Mouse (Mus musculus): ENCODE results near the gene Gm11172. TPM values are rescaled to one million over a fixed set of nuclear protein-coding genes. Genes with fewer than 3 reads are reported as not detected.

The Gm11172 gene
- polyA plus RNA-seq, 1 experiment from 2014 or later: not detected

- Histone ChIP-seq H3K9ac (ENCODE audit: low read length) (no peak overlapping the region), H3K27ac (replicated peaks in 1 of 2; ENCODE audit: control insufficient read depth in 1 of 2, insufficient read depth in 1 of 2, low read depth in 2 of 2, low read length in 2 of 2) (no peak overlapping the region), H3K9me3 (ENCODE audit: control insufficient read depth, low read length) (no peaks in the 10 kb centered on the region), H3K4me3 (ENCODE audit: control insufficient read depth in 1 of 2, insufficient read depth in 1 of 2, low read depth in 1 of 2, low read length in 2 of 2) (no peak overlapping the region), H3K36me3 (ENCODE audit: control insufficient read depth, insufficient read depth, low read length) (no peaks in the 10 kb centered on the region), H3K4me2 (ENCODE audit: low read length) (no peak overlapping the region), H3K27me3 (ENCODE audit: control insufficient read depth, insufficient read depth, low read length) (no peaks in the 10 kb centered on the region), H3K4me1 (ENCODE audit: control insufficient read depth in 2 of 2, insufficient read depth in 2 of 2, low read length in 2 of 2) (peaks cover 0 to 6% of the 10 kb centered on the region in 2 experiments; a peak in 2 of 4 replicates)
- WGBS: 80% methylated on average over 7 of the region's 7 CpGs
- ATAC-seq (ENCODE audit: insufficient number of reproducible peaks, insufficient read depth, low FRiP score, low read depth): no peak
Measured at GRCm38 (mm10) chr16:10859726-10860245, 47.1 kb downstream of the Gm11172 start.

GRCm38 (mm10) chr16:10861408-10861807, 48.7 kb downstream of the Gm11172 start:
- Histone ChIP-seq H3K4me3 (ENCODE audit: control insufficient read depth in 1 of 2, insufficient read depth in 1 of 2, low read depth in 1 of 2, low read length in 2 of 2) (no peak overlapping the region), H3K27me3 (ENCODE audit: control insufficient read depth, insufficient read depth, low read length) (no peaks in the 10 kb centered on the region), H3K9me3 (ENCODE audit: control insufficient read depth, low read length) (no peaks in the 10 kb centered on the region), H3K9ac (ENCODE audit: low read length) (no peak overlapping the region), H3K27ac (replicated peaks in 1 of 2; ENCODE audit: control insufficient read depth in 1 of 2, insufficient read depth in 1 of 2, low read depth in 2 of 2, low read length in 2 of 2) (no peak overlapping the region), H3K36me3 (ENCODE audit: control insufficient read depth, insufficient read depth, low read length) (no peaks in the 10 kb centered on the region), H3K4me2 (ENCODE audit: low read length) (no peak overlapping the region), H3K4me1 (ENCODE audit: control insufficient read depth in 2 of 2, insufficient read depth in 2 of 2, low read length in 2 of 2) (0 out of 4 replicates have a peak, but pooled peaks cover 0 to 3% of the 10 kb centered on the region in 2 experiments)
- ATAC-seq (ENCODE audit: insufficient number of reproducible peaks, insufficient read depth, low FRiP score, low read depth): no peak
- WGBS: 76% methylated on average over 3 of the region's 3 CpGs

Other genes starting within 250 kb of the Gm11172 start
- 4.0 and 4.3 TPM in 2 replicates for gene Socs1, start 27.4 kb upstream of the Gm11172 start, polyA plus RNA-seq (2014; fragmentation: Nextera tagmentation; extraction: Ambion mirVana)
- gene Tnp2, start 24.3 kb upstream of the Gm11172 start, polyA plus RNA-seq (2014; fragmentation: Nextera tagmentation; extraction: Ambion mirVana): not detected in 2 replicates
- gene Prm3, start 22.0 kb upstream of the Gm11172 start, polyA plus RNA-seq (2014; fragmentation: Nextera tagmentation; extraction: Ambion mirVana): not detected in 2 replicates
- gene Prm2, start 16.8 kb upstream of the Gm11172 start, polyA plus RNA-seq (2014; fragmentation: Nextera tagmentation; extraction: Ambion mirVana): not detected in 2 replicates
- gene Prm1, start 7.1 kb upstream of the Gm11172 start, polyA plus RNA-seq (2014; fragmentation: Nextera tagmentation; extraction: Ambion mirVana): not detected in 2 replicates
- gene Rmi2, start 22.1 kb downstream of the Gm11172 start, polyA plus RNA-seq (2014; fragmentation: Nextera tagmentation; extraction: Ambion mirVana): 2.8 and 3.3 TPM in 2 replicates
- 50.4 and 52.4 TPM in 2 replicates for gene Snn, start 248.0 kb downstream of the Gm11172 start, polyA plus RNA-seq (2014; fragmentation: Nextera tagmentation; extraction: Ambion mirVana)